Mouse (Mus musculus): ENCODE measurements around the gene Ms4a10.

Ms4a10 gene

GRCm38 (mm10) chr19:10918321-10918991 lies 56.0 kb downstream of the Ms4a10 start:
- DNase-seq (ENCODE audit: low read depth, low spot score), result no peak

- no peak for DNase-seq (ENCODE audit: low read depth, low spot score)
Measured at GRCm38 (mm10) chr19:10916506-10916905, 58.0 kb downstream of the Ms4a10 start.

GRCm38 (mm10) chr19:10914870-10915269 lies 59.6 kb downstream of the Ms4a10 start:
- no peak for DNase-seq (ENCODE audit: low read depth, low spot score)

GRCm38 (mm10) chr19:10914291-10914690 lies 60.2 kb downstream of the Ms4a10 start:
- no peak for DNase-seq (ENCODE audit: low read depth, low spot score)

Data from retina, postnatal 7 days (tissue).